Mouse (Mus musculus) liver, postnatal 0 days (tissue): Measurements from ENCODE around the gene Dppa1. TPM values are rescaled to one million over a fixed set of nuclear protein-coding genes. Genes with fewer than 3 reads are reported as not detected.

Experiments
- ATAC-seq: fragments of 200-750 bp; cut with Nextera tagmentation; 2 replicates; pipeline ENCODE4 v1.8.0; 2017; ENCODE audit warnings: mild to moderate bottlenecking, moderate library complexity
- DNase-seq: peaks from one replicate; pipeline ENCODE4 v3.0.0-alpha.2; 2016
- H3K27ac ChIP-seq: fragments of 300-500 bp; sonication (generic); 2 replicates; pipeline ENCODE4 v1.5.1; 2014; ENCODE audit warnings: antibody characterized with exemption, moderate library complexity, mild to moderate bottlenecking, low read depth
- H3K27me3 ChIP-seq: fragments of 300-500 bp; sonication (generic); 2 replicates; pipeline ENCODE4 v1.6.1; 2014; ENCODE audit warnings: low read length, control low read depth, mixed read lengths; ENCODE audit not compliant: insufficient read depth
- H3K36me3 ChIP-seq: fragments of 300-500 bp; sonication (generic); replicated peaks from 2 replicates; pipeline ENCODE4 v1.6.1; 2014; ENCODE audit warnings: mild to moderate bottlenecking, control low read depth, low read length, moderate library complexity, mixed read lengths; ENCODE audit not compliant: insufficient read depth
- H3K4me1 ChIP-seq: fragments of 300-500 bp; sonication (generic); 2 replicates; pipeline ENCODE4 v1.6.1; 2014; ENCODE audit warnings: antibody characterized with exemption, mild to moderate bottlenecking, control low read depth; ENCODE audit not compliant: insufficient read depth
- H3K4me2 ChIP-seq: fragments of 300-500 bp; sonication (generic); 2 replicates; pipeline ENCODE4 v1.6.1; 2014; ENCODE audit warnings: low read depth, mild to moderate bottlenecking, low read length, moderate library complexity, mixed read lengths
- H3K4me3 ChIP-seq: fragments of 300-500 bp; sonication (generic); 2 replicates; pipeline ENCODE4 v1.5.1; 2014; ENCODE audit warnings: low read depth, low read length
- H3K9ac ChIP-seq: fragments of 300-500 bp; sonication (generic); replicated peaks from 2 replicates; pipeline ENCODE4 v1.6.1; 2014; ENCODE audit warnings: mild to moderate bottlenecking, moderate library complexity
- H3K9me3 ChIP-seq: fragments of 300-500 bp; sonication (generic); 2 replicates; pipeline ENCODE4 v1.6.1; 2016; ENCODE audit warnings: mild to moderate bottlenecking, control low read depth, low read length, mixed read lengths
- CTCF ChIP-seq: sonication (generic); IDR thresholded peaks from 2 replicates; pipeline ENCODE4 v1.5.1; 2016; ENCODE audit warnings: antibody characterized with exemption, low read depth
- EP300 ChIP-seq: IDR thresholded peaks from 2 replicates; pipeline ENCODE4 v1.6.1; 2016; ENCODE audit warnings: antibody characterized with exemption, low read depth, mild to moderate bottlenecking
- WGBS: fragments of 180-500 bp; shearing (Covaris S2); extraction: QIAGEN DNeasy Blood & Tissue Kit; methylation state at CpG from one replicate; pipeline ENCODE4 v1.1.7; 2014; ENCODE audit not compliant: insufficient replicate concordance; 5-methylcytosine and 5-hydroxymethylcytosine counted together
- polyA plus RNA-seq: library from polyadenylated mRNA; unstranded; fragments of >200 nt; fragmentation: Nextera tagmentation; extraction: Ambion mirVana; gene quantifications from 2 replicates; pipeline ENCODE4 v1.2.1, GENCODE M21; 2015

Gene Dppa1
- polyA plus RNA-seq, 1 experiment from 2014 or later, result not detected

GRCm38 (mm10) chr11:46592416-46592815 is 36.6 kb downstream of the Dppa1 start:
- DNase-seq (no peak), ATAC-seq (no peak)
- no peaks in the 10 kb centered on the region for H3K4me1 ChIP-seq
- no peaks in the 10 kb centered on the region for H3K36me3 ChIP-seq
- no peak overlapping the region for H3K4me2 ChIP-seq
- TF ChIP-seq EP300 (no peak), CTCF (no peak)
- H3K27ac ChIP-seq, result no peak overlapping the region
- no peak overlapping the region for H3K9ac ChIP-seq
- no peaks in the 10 kb centered on the region for H3K9me3 ChIP-seq
- H3K27me3 ChIP-seq, result no peaks in the 10 kb centered on the region
- no peak overlapping the region for H3K4me3 ChIP-seq
- 80% methylated on average over 2 of the region's 2 CpGs for WGBS

- Histone ChIP-seq H3K9ac (no peak overlapping the region), H3K9me3 (no peaks in the 10 kb centered on the region), H3K4me3 (no peak overlapping the region), H3K27ac (no peak overlapping the region), H3K4me2 (no peak overlapping the region), H3K27me3 (no peaks in the 10 kb centered on the region), H3K36me3 (no peaks in the 10 kb centered on the region), H3K4me1 (peaks cover 12% of the 10 kb centered on the region)
- WGBS, result 54% methylated on average over 5 of the region's 5 CpGs
- no peak for ATAC-seq
- no peak for DNase-seq
- TF ChIP-seq CTCF (no peak), EP300 (no peak)
Measured at GRCm38 (mm10) chr11:46582741-46583140, 46.3 kb downstream of the Dppa1 start.

- ATAC-seq (peak; percentile 81), DNase-seq (peak; percentile 49)
- no peak overlapping the region for H3K9ac ChIP-seq
- H3K27me3 ChIP-seq, result no peaks in the 10 kb centered on the region
- H3K27ac ChIP-seq, result peak overlapping the region; percentile 0; the same call in 1 of the 2 replicates
- TF ChIP-seq EP300 (no peak), CTCF (no peak)
- no peaks in the 10 kb centered on the region for H3K36me3 ChIP-seq
- no peaks in the 10 kb centered on the region for H3K9me3 ChIP-seq
- no peak overlapping the region; the same call in 1 of the 2 replicates for H3K4me2 ChIP-seq
- peaks cover 12% of the 10 kb centered on the region for H3K4me1 ChIP-seq
- whole genome bisulfite sequencing, result 55% methylated on average over 3 of the region's 3 CpGs
- H3K4me3 ChIP-seq, result no peak overlapping the region
Measured at GRCm38 (mm10) chr11:46580428-46580827, 48.6 kb downstream of the Dppa1 start.

- TF ChIP-seq EP300 (no peak), CTCF (no peak)
- no peak overlapping the region for H3K27ac ChIP-seq
- H3K36me3 ChIP-seq, result no peaks in the 10 kb centered on the region
- 55% methylated on average over 5 of the region's 5 CpGs for WGBS
- peaks cover 12% of the 10 kb centered on the region for H3K4me1 ChIP-seq
- DNase-seq (no peak), ATAC-seq (no peak)
- H3K9me3 ChIP-seq, result no peaks in the 10 kb centered on the region
- no peaks in the 10 kb centered on the region for H3K27me3 ChIP-seq
- no peak overlapping the region for H3K9ac ChIP-seq
- no peak overlapping the region for H3K4me3 ChIP-seq
- no peak overlapping the region for H3K4me2 ChIP-seq
Measured at GRCm38 (mm10) chr11:46578771-46579281, 50.2 kb downstream of the Dppa1 start.

GRCm38 (mm10) chr11:46571327-46571726 is 57.7 kb downstream of the Dppa1 start, which contains the start of gene BC053393:
Gene BC053393 (plus strand): TSS chr11:46571536.
- H3K9me3 ChIP-seq, result no peaks in the 10 kb centered on the region
- no peak for DNase-seq
- TF ChIP-seq EP300 (no peak), CTCF (no peak)
- no peak within 1 kb of the TSS for H3K27ac ChIP-seq
- ATAC-seq, result no peak
- H3K27me3 ChIP-seq, result no peaks in the 10 kb centered on the region
- H3K36me3 ChIP-seq, result no peaks in the 10 kb centered on the region
- no peak within 1 kb of the TSS for H3K4me3 ChIP-seq
- no peaks in the 10 kb centered on the region for H3K4me1 ChIP-seq
- H3K4me2 ChIP-seq, result no peak within 1 kb of the TSS
- WGBS, result 59% methylated on average over 1 of the region's 1 CpGs
- no peak within 1 kb of the TSS for H3K9ac ChIP-seq

GRCm38 (mm10) chr11:46569107-46569506 is 60.0 kb downstream of the Dppa1 start:
- ATAC-seq (no peak), DNase-seq (no peak)
- Histone ChIP-seq H3K9ac (no peak overlapping the region), H3K36me3 (no peaks in the 10 kb centered on the region), H3K27ac (no peak overlapping the region), H3K4me1 (no peaks in the 10 kb centered on the region), H3K4me3 (no peak overlapping the region), H3K27me3 (no peaks in the 10 kb centered on the region), H3K9me3 (no peaks in the 10 kb centered on the region), H3K4me2 (no peak overlapping the region)
- WGBS, result 65% methylated on average over 1 of the region's 1 CpGs
- TF ChIP-seq EP300, result no peak
- 0 out of 2 replicates have a peak, but pooled peaks have one; percentile 9 for TF ChIP-seq CTCF
